Mouse (Mus musculus): ENCODE data around the gene Gpr150. TPM values are rescaled to one million over a fixed set of nuclear protein-coding genes. Genes with fewer than 3 reads are reported as not detected.
A peak's percentile ranks its signal among the peaks of the same experiment; 100 is the strongest.

Gpr150 gene
- not detected in 2 replicates for polyA plus RNA-seq (2011; ENCODE audit: insufficient read length, low read depth, missing spikeins)

- H3K27ac ChIP-seq (ENCODE audit: insufficient read depth, low read length) = no peak within 1 kb of the TSS
- no peak for TF ChIP-seq CTCF (IDR thresholded peaks at IDR 0.05; ENCODE audit: borderline replicate concordance, insufficient read depth, low read length)
- TF ChIP-seq POLR2A (IDR thresholded peaks at IDR 0.05; ENCODE audit: low read depth, low read length) = no peak
- no peaks in the 10 kb centered on the region for H3K4me1 ChIP-seq (ENCODE audit: control insufficient read depth, insufficient read depth, low read length)
- H3K4me3 ChIP-seq (ENCODE audit: insufficient read depth, low read length) = peak within 1 kb of the TSS; percentile 40
Observed at GRCm38 (mm10) chr13:76056896-76057266, at the start of gene Gpr150. Gpr150 (minus strand) TSS chr13:76056996.

- TF ChIP-seq POLR2A (IDR thresholded peaks at IDR 0.05; ENCODE audit: low read depth, low read length) (no peak), CTCF (IDR thresholded peaks at IDR 0.05; ENCODE audit: borderline replicate concordance, insufficient read depth, low read length) (no peak)
- H3K27ac ChIP-seq (ENCODE audit: insufficient read depth, low read length) = no peak overlapping the region
- no peak overlapping the region for H3K4me3 ChIP-seq (ENCODE audit: insufficient read depth, low read length)
- no peaks in the 10 kb centered on the region; the same call in 1 of the 2 replicates for H3K4me1 ChIP-seq (ENCODE audit: control insufficient read depth, insufficient read depth, low read length)
Observed at GRCm38 (mm10) chr13:76101989-76102388, 45.2 kb upstream of the Gpr150 start.

GRCm38 (mm10) chr13:76098493-76099303, 41.9 kb upstream of the Gpr150 start, which contains the start of the genes Arsk and Ttc37:
Arsk (minus strand) TSS chr13:76098660.
Ttc37 (plus strand) TSS chr13:76098734.
- Histone ChIP-seq H3K4me3 (ENCODE audit: insufficient read depth, low read length) (peak within 1 kb of the TSS; percentile 81), H3K4me1 (ENCODE audit: control insufficient read depth, insufficient read depth, low read length) (no peaks in the 10 kb centered on the region; the same call in 1 of the 2 replicates), H3K27ac (ENCODE audit: insufficient read depth, low read length) (peak within 1 kb of the TSS; percentile 23; the same call in 1 of the 2 replicates)
- TF ChIP-seq POLR2A (IDR thresholded peaks at IDR 0.05; ENCODE audit: low read depth, low read length) = peak; percentile 89
- no peak for TF ChIP-seq CTCF (IDR thresholded peaks at IDR 0.05; ENCODE audit: borderline replicate concordance, insufficient read depth, low read length)

- Histone ChIP-seq H3K4me1 (ENCODE audit: control insufficient read depth, insufficient read depth, low read length) (no peaks in the 10 kb centered on the region; the same call in 1 of the 2 replicates), H3K27ac (ENCODE audit: insufficient read depth, low read length) (peak overlapping the region; percentile 23; the same call in 1 of the 2 replicates), H3K4me3 (ENCODE audit: insufficient read depth, low read length) (peak overlapping the region; percentile 81)
- TF ChIP-seq CTCF (IDR thresholded peaks at IDR 0.05; ENCODE audit: borderline replicate concordance, insufficient read depth, low read length) (no peak), POLR2A (IDR thresholded peaks at IDR 0.05; ENCODE audit: low read depth, low read length) (0 out of 2 replicates have a peak, but pooled peaks have one; percentile 26)
Observed at GRCm38 (mm10) chr13:76098116-76098492, 41.3 kb upstream of the Gpr150 start.

GRCm38 (mm10) chr13:76074323-76074722, 17.5 kb upstream of the Gpr150 start:
- Histone ChIP-seq H3K27ac (ENCODE audit: insufficient read depth, low read length) (no peak overlapping the region), H3K4me3 (ENCODE audit: insufficient read depth, low read length) (no peak overlapping the region), H3K4me1 (ENCODE audit: control insufficient read depth, insufficient read depth, low read length) (no peaks in the 10 kb centered on the region)
- no peak for TF ChIP-seq CTCF (IDR thresholded peaks at IDR 0.05; ENCODE audit: borderline replicate concordance, insufficient read depth, low read length)
- no peak for TF ChIP-seq POLR2A (IDR thresholded peaks at IDR 0.05; ENCODE audit: low read depth, low read length)

DNA sequence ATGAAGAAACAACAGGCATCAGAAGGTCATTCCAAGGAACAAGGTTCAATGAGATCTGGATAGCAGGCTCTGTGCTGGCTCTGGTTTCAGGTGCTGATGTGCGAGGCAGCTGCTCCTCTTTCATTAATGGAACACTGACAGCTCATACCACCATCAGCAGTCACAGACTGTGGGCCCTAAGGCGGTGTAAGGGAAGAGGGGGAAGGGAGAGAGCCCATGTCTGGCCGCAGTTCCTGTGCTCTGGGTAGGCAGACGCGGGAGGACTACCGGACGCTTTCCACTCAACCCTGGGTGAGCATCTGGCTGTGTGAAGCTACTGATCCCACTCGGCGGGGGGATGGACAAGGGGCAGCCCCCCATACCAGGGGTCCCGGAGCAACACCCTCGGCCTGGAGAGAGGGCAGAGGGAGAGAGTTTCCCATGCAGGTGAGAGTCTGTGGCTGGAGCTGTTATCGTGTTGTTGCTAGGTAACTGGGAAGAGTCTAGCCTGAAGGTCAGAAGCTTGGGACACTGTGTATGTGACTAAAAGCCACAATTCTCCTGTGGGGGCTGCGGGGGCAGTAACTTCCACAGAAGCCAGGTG, 7.7 kb upstream of the Gpr150 start:
- Histone ChIP-seq H3K27ac (ENCODE audit: insufficient read depth, low read length) (no peak overlapping the region), H3K4me3 (ENCODE audit: insufficient read depth, low read length) (no peak overlapping the region), H3K4me1 (ENCODE audit: control insufficient read depth, insufficient read depth, low read length) (no peaks in the 10 kb centered on the region)
- TF ChIP-seq CTCF (IDR thresholded peaks at IDR 0.05; ENCODE audit: borderline replicate concordance, insufficient read depth, low read length) = no peak
- no peak for TF ChIP-seq POLR2A (IDR thresholded peaks at IDR 0.05; ENCODE audit: low read depth, low read length)

GRCm38 (mm10) chr13:76063548-76063947, 6.8 kb upstream of the Gpr150 start:
- H3K27ac ChIP-seq (ENCODE audit: insufficient read depth, low read length) = no peak overlapping the region
- TF ChIP-seq POLR2A (IDR thresholded peaks at IDR 0.05; ENCODE audit: low read depth, low read length) = no peak
- no peak for TF ChIP-seq CTCF (IDR thresholded peaks at IDR 0.05; ENCODE audit: borderline replicate concordance, insufficient read depth, low read length)
- H3K4me1 ChIP-seq (ENCODE audit: control insufficient read depth, insufficient read depth, low read length) = no peaks in the 10 kb centered on the region
- H3K4me3 ChIP-seq (ENCODE audit: insufficient read depth, low read length) = no peak overlapping the region

DNA sequence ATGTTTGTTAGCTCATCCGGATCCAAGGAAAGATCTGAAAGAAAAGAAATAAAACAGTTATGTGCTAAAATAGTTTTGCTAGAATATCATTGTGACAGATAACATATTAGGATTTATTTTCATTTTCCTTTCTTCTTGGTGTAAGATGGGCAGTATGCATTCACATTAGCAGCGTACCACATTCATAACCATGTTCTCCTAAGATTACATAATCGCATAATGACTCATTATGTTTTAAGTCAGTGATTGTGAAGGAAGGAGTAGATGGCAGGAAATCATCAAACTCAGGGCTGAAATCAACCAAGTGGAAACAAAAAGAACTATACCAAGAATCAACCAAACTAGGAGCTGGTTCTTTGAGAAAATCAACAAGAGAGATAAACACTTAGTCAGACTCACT, 5.8 kb upstream of the Gpr150 start:
- no peak for TF ChIP-seq POLR2A (IDR thresholded peaks at IDR 0.05; ENCODE audit: low read depth, low read length)
- no peak for TF ChIP-seq CTCF (IDR thresholded peaks at IDR 0.05; ENCODE audit: borderline replicate concordance, insufficient read depth, low read length)
- no peak overlapping the region for H3K27ac ChIP-seq (ENCODE audit: insufficient read depth, low read length)
- H3K4me3 ChIP-seq (ENCODE audit: insufficient read depth, low read length) = no peak overlapping the region
- H3K4me1 ChIP-seq (ENCODE audit: control insufficient read depth, insufficient read depth, low read length) = no peaks in the 10 kb centered on the region

DNA sequence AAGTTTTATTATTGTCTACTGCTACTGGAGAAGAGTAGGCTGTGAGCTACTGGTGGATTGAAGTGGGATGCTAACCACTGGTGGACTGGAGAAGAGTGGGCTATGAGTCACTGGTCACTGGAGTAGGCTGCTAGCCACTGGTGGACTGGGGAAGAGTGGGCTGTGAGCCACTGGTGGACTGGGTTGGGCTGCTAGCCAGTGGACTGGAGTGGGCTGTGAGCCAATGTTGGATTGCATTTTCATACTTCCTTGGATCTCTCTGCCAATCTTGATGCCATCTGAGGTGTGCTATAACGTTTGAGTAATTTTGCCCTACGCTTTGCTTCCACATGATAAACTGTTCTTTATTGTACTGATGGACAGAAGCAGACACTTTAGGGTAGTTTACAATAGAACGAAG, 5.3 kb upstream of the Gpr150 start:
- Histone ChIP-seq H3K4me3 (ENCODE audit: insufficient read depth, low read length) (no peak overlapping the region), H3K27ac (ENCODE audit: insufficient read depth, low read length) (no peak overlapping the region), H3K4me1 (ENCODE audit: control insufficient read depth, insufficient read depth, low read length) (no peaks in the 10 kb centered on the region)
- TF ChIP-seq POLR2A (IDR thresholded peaks at IDR 0.05; ENCODE audit: low read depth, low read length) (no peak), CTCF (IDR thresholded peaks at IDR 0.05; ENCODE audit: borderline replicate concordance, insufficient read depth, low read length) (no peak)

DNA sequence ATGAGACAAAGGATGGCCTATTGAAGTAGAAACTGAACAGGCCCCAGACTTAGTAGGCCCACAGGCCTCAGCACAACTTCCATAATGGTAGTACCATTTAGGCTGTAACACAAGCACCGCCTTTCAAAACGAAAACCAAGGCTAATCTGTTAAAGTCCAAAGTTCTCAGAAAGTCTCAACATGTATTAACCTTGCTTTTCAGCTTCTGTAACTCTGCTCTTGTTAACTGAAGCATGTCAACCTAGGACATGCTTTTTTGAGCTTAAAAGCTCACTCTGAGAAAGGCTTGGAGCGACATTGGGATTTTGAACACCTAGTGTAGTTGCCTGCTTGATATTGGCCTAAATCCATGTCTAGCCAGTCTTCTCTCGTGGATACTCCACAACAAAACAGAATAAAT, 2.8 kb upstream of the Gpr150 start:
- Histone ChIP-seq H3K4me3 (ENCODE audit: insufficient read depth, low read length) (no peak overlapping the region), H3K4me1 (ENCODE audit: control insufficient read depth, insufficient read depth, low read length) (no peaks in the 10 kb centered on the region), H3K27ac (ENCODE audit: insufficient read depth, low read length) (no peak overlapping the region)
- no peak for TF ChIP-seq CTCF (IDR thresholded peaks at IDR 0.05; ENCODE audit: borderline replicate concordance, insufficient read depth, low read length)
- no peak for TF ChIP-seq POLR2A (IDR thresholded peaks at IDR 0.05; ENCODE audit: low read depth, low read length)

Data from embryonic fibroblast, embryonic 13.5 days (primary cell).